Mouse (Mus musculus) stomach, embryonic 16.5 days (tissue): Measurements from ENCODE around the gene Gprin2. TPM values are rescaled to one million over a fixed set of nuclear protein-coding genes. Genes with fewer than 3 reads are reported as not detected.

Experiments
- ATAC-seq: fragments of 200-750 bp; cut with Nextera tagmentation; 2 replicates; pipeline ENCODE4 v1.8.0; 2017; ENCODE audit warnings: moderate number of reproducible peaks, moderate TSS enrichment; ENCODE audit not compliant: insufficient read depth, low FRiP score
- H3K27ac ChIP-seq: fragments of 300-500 bp; sonication (generic); 2 replicates; pipeline ENCODE4 v1.5.1; 2014; ENCODE audit warnings: low read length
- H3K27me3 ChIP-seq: fragments of 300-500 bp; sonication (generic); 2 replicates; pipeline ENCODE4 v1.6.1; 2014; ENCODE audit warnings: low read length, control low read depth, mixed read lengths; ENCODE audit not compliant: control insufficient read depth, insufficient read depth
- H3K36me3 ChIP-seq: fragments of 300-500 bp; sonication (generic); 2 replicates; pipeline ENCODE4 v1.6.1; 2014; ENCODE audit warnings: low read length; ENCODE audit not compliant: control insufficient read depth, insufficient read depth
- H3K4me1 ChIP-seq: fragments of 300-500 bp; sonication (generic); 2 replicates; pipeline ENCODE4 v1.6.1; 2014; ENCODE audit warnings: low read length, control low read depth, mixed read lengths; ENCODE audit not compliant: control insufficient read depth, insufficient read depth
- H3K4me2 ChIP-seq: fragments of 300-500 bp; sonication (generic); 2 replicates; pipeline ENCODE4 v1.6.1; 2014; ENCODE audit warnings: low read depth, low read length, mixed read lengths
- H3K4me3 ChIP-seq: fragments of 300-500 bp; sonication (generic); replicated peaks from 2 replicates; pipeline ENCODE4 v1.5.1; 2014; ENCODE audit warnings: mild to moderate bottlenecking, low read length
- H3K9ac ChIP-seq: fragments of 300-500 bp; sonication (generic); 2 replicates; pipeline ENCODE4 v1.6.1; 2014; ENCODE audit warnings: low read length
- H3K9me3 ChIP-seq: fragments of 300-500 bp; sonication (generic); replicated peaks from 2 replicates; pipeline ENCODE4 v1.6.1; 2016; ENCODE audit warnings: low read length, control low read depth; ENCODE audit not compliant: control insufficient read depth
- WGBS: fragments of 180-500 bp; shearing (Covaris S2); extraction: QIAGEN DNeasy Blood & Tissue Kit; methylation state at CpG from one replicate; pipeline ENCODE4 v1.1.7; 2014; 5-methylcytosine and 5-hydroxymethylcytosine counted together
- polyA plus RNA-seq: library from polyadenylated mRNA; unstranded; fragments of >200 nt; fragmentation: Nextera tagmentation; extraction: Ambion mirVana; gene quantifications from 2 replicates; pipeline ENCODE4 v1.2.1, GENCODE M21; 2015

Gene Gprin2
- polyA plus RNA-seq, 1 experiment from 2014 or later, result 0.31 TPM

GRCm38 (mm10) chr14:34183101-34183500 lies 18.4 kb downstream of the Gprin2 start:
- Histone ChIP-seq H3K27me3 (no peaks in the 10 kb centered on the region), H3K4me3 (no peak overlapping the region), H3K27ac (no peak overlapping the region), H3K36me3 (no peaks in the 10 kb centered on the region), H3K4me2 (no peak overlapping the region), H3K9ac (no peak overlapping the region), H3K9me3 (peaks cover 5% of the 10 kb centered on the region; the same call in 1 of the 2 replicates), H3K4me1 (no peaks in the 10 kb centered on the region)
- no peak for ATAC-seq
- 87% methylated on average over 1 of the region's 1 CpGs for WGBS

- 72% methylated on average over 3 of the region's 3 CpGs for WGBS
- H3K4me1 ChIP-seq, result no peaks in the 10 kb centered on the region
- H3K9ac ChIP-seq, result no peak overlapping the region
- no peak overlapping the region for H3K4me3 ChIP-seq
- no peak overlapping the region for H3K27ac ChIP-seq
- no peak overlapping the region for H3K4me2 ChIP-seq
- no peaks in the 10 kb centered on the region for H3K27me3 ChIP-seq
- peaks cover 5% of the 10 kb centered on the region; the same call in 1 of the 2 replicates for H3K9me3 ChIP-seq
- no peak for ATAC-seq
- no peaks in the 10 kb centered on the region for H3K36me3 ChIP-seq
These were observed 22.1 kb downstream of the Gprin2 start for GRCm38 (mm10) chr14:34179351-34179750.

- Histone ChIP-seq H3K9me3 (no peaks in the 10 kb centered on the region), H3K4me3 (no peak overlapping the region), H3K27me3 (no peaks in the 10 kb centered on the region), H3K4me1 (no peaks in the 10 kb centered on the region), H3K9ac (no peak overlapping the region), H3K4me2 (no peak overlapping the region), H3K27ac (no peak overlapping the region), H3K36me3 (no peaks in the 10 kb centered on the region)
- 82% methylated on average over 3 of the region's 3 CpGs for WGBS
- ATAC-seq, result no peak
These were observed 30.3 kb downstream of the Gprin2 start for GRCm38 (mm10) chr14:34171107-34171506.

- Histone ChIP-seq H3K9ac (no peak overlapping the region), H3K36me3 (no peaks in the 10 kb centered on the region), H3K27me3 (no peaks in the 10 kb centered on the region), H3K4me1 (peaks cover 5% of the 10 kb centered on the region; the same call in 1 of the 2 replicates), H3K27ac (no peak overlapping the region), H3K9me3 (no peaks in the 10 kb centered on the region), H3K4me3 (no peak overlapping the region), H3K4me2 (no peak overlapping the region)
- 75% methylated on average over 12 of the region's 12 CpGs for WGBS
- no peak for ATAC-seq
These were observed 45.7 kb downstream of the Gprin2 start for GRCm38 (mm10) chr14:34155752-34156151.

- no peaks in the 10 kb centered on the region for H3K27me3 ChIP-seq
- H3K27ac ChIP-seq, result no peak overlapping the region
- peak; percentile 56; the same call in 1 of the 2 replicates for ATAC-seq
- no peak overlapping the region for H3K9ac ChIP-seq
- H3K9me3 ChIP-seq, result no peaks in the 10 kb centered on the region
- 48% methylated on average over 9 of the region's 9 CpGs for WGBS
- no peaks in the 10 kb centered on the region for H3K36me3 ChIP-seq
- H3K4me1 ChIP-seq, result peaks cover 5% of the 10 kb centered on the region; the same call in 1 of the 2 replicates
- H3K4me2 ChIP-seq, result no peak overlapping the region
- no peak overlapping the region for H3K4me3 ChIP-seq
These were observed 46.7 kb downstream of the Gprin2 start for GRCm38 (mm10) chr14:34154601-34155337.

- Histone ChIP-seq H3K27ac (no peak within 1 kb of the TSS), H3K4me1 (peaks cover 5% of the 10 kb centered on the region; the same call in 1 of the 2 replicates), H3K4me2 (peak within 1 kb of the TSS; percentile 40), H3K9ac (no peak within 1 kb of the TSS), H3K4me3 (peak within 1 kb of the TSS; percentile 23; the same call in 1 of the 2 replicates), H3K36me3 (no peaks in the 10 kb centered on the region), H3K27me3 (no peaks in the 10 kb centered on the region), H3K9me3 (no peaks in the 10 kb centered on the region)
- WGBS, result 9% methylated on average over 16 of the region's 16 CpGs
- ATAC-seq, result peak; percentile 92
These were observed 49.1 kb downstream of the Gprin2 start, which contains the start of gene Npy4r for GRCm38 (mm10) chr14:34152342-34152741. Gene Npy4r, minus strand, starts transcription at chr14:34152489.

- H3K36me3 ChIP-seq, result no peaks in the 10 kb centered on the region
- no peaks in the 10 kb centered on the region for H3K27me3 ChIP-seq
- WGBS, result 92% methylated on average over 10 of the region's 10 CpGs
- H3K27ac ChIP-seq, result no peak overlapping the region
- no peak overlapping the region for H3K4me3 ChIP-seq
- no peak overlapping the region for H3K4me2 ChIP-seq
- no peak overlapping the region for H3K9ac ChIP-seq
- H3K4me1 ChIP-seq, result peaks cover 3% of the 10 kb centered on the region; the same call in 1 of the 2 replicates
- no peaks in the 10 kb centered on the region for H3K9me3 ChIP-seq
- no peak for ATAC-seq
These were observed 58.5 kb downstream of the Gprin2 start for GRCm38 (mm10) chr14:34142915-34143314.

- Histone ChIP-seq H3K27ac (no peak overlapping the region), H3K4me3 (no peak overlapping the region), H3K4me1 (peaks cover 3% of the 10 kb centered on the region; the same call in 1 of the 2 replicates), H3K9me3 (no peaks in the 10 kb centered on the region), H3K4me2 (no peak overlapping the region), H3K36me3 (no peaks in the 10 kb centered on the region), H3K27me3 (no peaks in the 10 kb centered on the region), H3K9ac (no peak overlapping the region)
- no peak for ATAC-seq
- WGBS, result 47% methylated on average over 1 of the region's 1 CpGs
These were observed 59.1 kb downstream of the Gprin2 start for GRCm38 (mm10) chr14:34142316-34142715.
